15 mouse cellular contexts compared by ENCODE assay signal in genomic region chr9:124273172-124273571, GRCm38 (mm10). TPM values are rescaled to one million over a fixed set of nuclear protein-coding genes. Genes with fewer than 3 reads are reported as not detected.
DNase-seq lines count a peak whose midpoint lies in the region; ATAC-seq lines count a peak whose summit lies in the region.
"Had no signal": no experiment of that assay in that cellular context is flagged by ENCODE, and none has a peak within 500 bp of the region (broad histone marks: within the 10 kb centered on the region; RNA-seq: fewer than 3 reads in every experiment).

No protein-coding gene starts in this region.

- H3K36me3 ChIP-seq in heart, embryonic 12.5 days: peaks cover 66% of the 10 kb centered on the region
- peaks cover 80% of the 10 kb centered on the region for H3K36me3 ChIP-seq in heart, embryonic 10.5 days
- H3K36me3 ChIP-seq in forebrain, embryonic 16.5 days (ENCODE audit: control insufficient read depth, insufficient read depth): peaks cover 29% of the 10 kb centered on the region

- H3K4me1 ChIP-seq in heart, embryonic 12.5 days (replicated peaks): no peaks in the 10 kb centered on the region
- no peaks in the 10 kb centered on the region for H3K4me1 ChIP-seq in heart, embryonic 10.5 days
- no peaks in the 10 kb centered on the region for H3K4me1 ChIP-seq in forebrain, embryonic 16.5 days (replicated peaks; ENCODE audit: control insufficient read depth, insufficient read depth, low read length)
- H3K4me1 ChIP-seq: embryonic facial prominence, embryonic 13.5 days; midbrain, embryonic 12.5 days had no signal

- no peak for DNase-seq in heart, embryonic 10.5 days (ENCODE audit: low spot score)
- peak; percentile 64 for DNase-seq in kidney, adult 9 months
- DNase-seq in kidney, postnatal 10 days: no peak
- DNase-seq in NIH3T3 (ENCODE audit: low read depth): peak; percentile 6
- no peak for DNase-seq in cerebellum, adult 8-10 months
- no peak for DNase-seq in yolk sac, embryonic 10.5 days (ENCODE audit: low spot score)
- DNase-seq: heart, adult 2 months; left cerebral cortex, postnatal 4 days; lung, postnatal 14 days; right cerebral cortex, postnatal 4 days; thymus, postnatal 36 days had no signal

- no peak overlapping the region for H3K27ac ChIP-seq in heart, embryonic 12.5 days (ENCODE audit: poor library complexity, severe bottlenecking)
- H3K27ac ChIP-seq in heart, embryonic 10.5 days: no peak overlapping the region
- H3K27ac ChIP-seq in forebrain, embryonic 16.5 days (ENCODE audit: low read length): no peak overlapping the region
- H3K27ac ChIP-seq: embryonic facial prominence, embryonic 13.5 days; heart, adult 2 months; midbrain, embryonic 12.5 days had no signal

- no peak overlapping the region for H3K9ac ChIP-seq in heart, embryonic 12.5 days
- H3K9ac ChIP-seq in forebrain, embryonic 16.5 days (replicated peaks; ENCODE audit: low read depth, low read length): no peak overlapping the region
- H3K9ac ChIP-seq: embryonic facial prominence, embryonic 13.5 days; midbrain, embryonic 12.5 days had no signal

- H3K9me3 ChIP-seq in heart, embryonic 12.5 days (replicated peaks): peaks cover 29% of the 10 kb centered on the region
- peaks cover 32% of the 10 kb centered on the region for H3K9me3 ChIP-seq in heart, embryonic 10.5 days
- H3K9me3 ChIP-seq in forebrain, embryonic 16.5 days (ENCODE audit: control insufficient read depth, low read length): peaks cover 48% of the 10 kb centered on the region

- no peak overlapping the region for H3K4me3 ChIP-seq in heart, embryonic 12.5 days
- no peak overlapping the region for H3K4me3 ChIP-seq in heart, embryonic 10.5 days
- H3K4me3 ChIP-seq in forebrain, embryonic 16.5 days (replicated peaks; ENCODE audit: low read length): no peak overlapping the region
- H3K4me3 ChIP-seq: embryonic facial prominence, embryonic 13.5 days; heart, adult 2 months; midbrain, embryonic 12.5 days had no signal

- 0 out of 2 replicates have a peak, but pooled peaks have one; percentile 13 for ATAC-seq in heart, embryonic 12.5 days (ENCODE audit: insufficient number of reproducible peaks, low FRiP score)
- peak; percentile 72 for ATAC-seq in forebrain, embryonic 16.5 days

- no peak overlapping the region for H3K4me2 ChIP-seq in heart, embryonic 12.5 days
- no peak overlapping the region for H3K4me2 ChIP-seq in forebrain, embryonic 16.5 days (ENCODE audit: low read length)
- H3K4me2 ChIP-seq: embryonic facial prominence, embryonic 13.5 days; midbrain, embryonic 12.5 days had no signal

- no peaks in the 10 kb centered on the region for H3K27me3 ChIP-seq in heart, embryonic 12.5 days (replicated peaks)
- H3K27me3 ChIP-seq in heart, embryonic 10.5 days (ENCODE audit: insufficient read depth, poor library complexity, severe bottlenecking): no peaks in the 10 kb centered on the region
- H3K27me3 ChIP-seq in forebrain, embryonic 16.5 days (replicated peaks; ENCODE audit: control insufficient read depth, insufficient read depth, low read length): no peaks in the 10 kb centered on the region
- H3K27me3 ChIP-seq: embryonic facial prominence, embryonic 13.5 days; midbrain, embryonic 12.5 days had no signal

RNA-seq across cellular contexts. Expression of gene 2010315B03Rik, which starts 39.3 kb away (rescaled TPM):
- 6.9 and 7.3 TPM in 2 replicates for polyA plus RNA-seq in heart, embryonic 12.5 days (2016; fragmentation: Nextera tagmentation; extraction: Ambion mirVana)
- polyA plus RNA-seq in heart, embryonic 10.5 days (2016; fragmentation: Nextera tagmentation; extraction: Ambion mirVana): 6.8 and 8.7 TPM in 2 replicates
- 10.8 and 11.4 TPM in 2 replicates for polyA plus RNA-seq in forebrain, embryonic 16.5 days (2015; fragmentation: Nextera tagmentation; extraction: Ambion mirVana)

Comparison
In these comparisons a context has a peak if more than half of its experiments do, and no peak if none do; other contexts are left out.
1. DNase-seq: peak in kidney, adult 9 months (single experiment) and NIH3T3 (single experiment); none in heart, embryonic 10.5 days (single experiment), kidney, postnatal 10 days (single experiment), cerebellum, adult 8-10 months (single experiment) and yolk sac, embryonic 10.5 days (single experiment).